Mouse (Mus musculus) spleen, embryonic (tissue): Measurements from ENCODE around the gene Tln1.

Source experiments
- CTCF ChIA-PET: fragments of 350-600 bp; sonication (Branson Sonifier 250); formaldehyde crosslinking; loops from one replicate; lab custom pipeline; 2022; lab: Charles Lee

Gene Tln1

DNA sequence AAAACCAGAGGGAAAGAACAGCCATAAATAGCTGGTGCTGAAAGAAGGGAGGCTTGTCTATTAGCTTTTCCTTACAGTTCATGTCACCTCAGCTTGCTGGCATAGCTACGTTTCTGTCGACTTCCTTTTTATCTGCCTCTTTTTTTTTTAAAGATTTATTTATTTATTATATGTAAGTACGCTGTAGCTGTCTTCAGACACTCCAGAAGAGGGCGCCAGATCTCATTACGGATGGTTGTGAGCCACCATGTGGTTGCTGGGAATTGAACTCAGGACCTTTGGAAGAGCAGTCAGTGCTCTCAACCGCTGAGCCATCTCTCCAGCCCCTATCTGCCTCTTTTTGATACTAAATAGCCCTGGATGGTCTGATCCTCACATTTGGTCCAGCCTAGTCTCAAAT lies 10.6 kb downstream of the Tln1 start:
- CTCF ChIA-PET: interaction anchor here (1.7 kb wide), 1 partner anchor 11 kb away, joined by 5 read pairs; the partner anchor contains the start of genes Creb3 and Tln1

GRCm38 (mm10) chr4:43549055-43549454 lies 13.4 kb downstream of the Tln1 start:
- CTCF ChIA-PET: no interaction called here

- CTCF ChIA-PET: interaction anchor here (0.6 kb wide), 1 partner anchor 14 kb away, joined by 4 read pairs; no protein-coding TSS in a partner anchor
These were observed 15.3 kb downstream of the Tln1 start for GRCm38 (mm10) chr4:43547160-43547559.

DNA sequence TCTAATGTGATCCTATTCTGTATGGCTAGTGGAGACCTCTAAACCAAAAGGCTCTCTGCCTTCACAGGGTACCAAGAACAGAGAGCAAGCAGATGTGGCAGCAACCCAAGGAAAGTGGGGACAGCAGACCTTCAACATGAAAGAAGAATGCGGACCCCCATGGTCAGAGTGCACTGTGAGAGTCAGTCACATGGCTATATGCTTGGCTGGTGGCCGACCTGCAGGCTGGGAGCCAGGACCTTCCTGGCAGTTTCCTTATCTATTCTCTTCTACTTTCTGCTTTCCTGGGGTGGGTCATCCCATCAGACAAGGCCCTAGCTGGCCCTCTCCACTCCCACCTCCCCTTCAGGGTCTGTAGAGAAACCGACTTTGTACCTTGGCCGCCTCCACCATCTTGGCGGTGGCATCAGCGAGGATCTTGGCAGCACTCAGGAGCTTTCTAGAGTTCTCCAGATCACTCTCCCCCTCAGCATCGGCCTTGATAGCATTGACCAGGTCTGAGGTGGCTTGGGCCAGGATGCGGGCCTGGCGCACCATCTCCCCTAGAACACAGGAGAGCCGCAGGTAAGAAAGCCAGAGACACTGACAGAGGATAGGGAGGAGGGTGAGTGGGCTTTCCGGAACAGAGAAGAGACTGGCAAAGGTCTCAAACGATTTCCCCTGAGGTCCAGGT lies 16.0 kb downstream of the Tln1 start:
- CTCF ChIA-PET: interaction anchor here (0.6 kb wide), 1 partner anchor 15 kb away, joined by 4 read pairs; no protein-coding TSS in a partner anchor

- CTCF ChIA-PET: no interaction called here
These were observed 20.4 kb downstream of the Tln1 start for GRCm38 (mm10) chr4:43542044-43542443.

DNA sequence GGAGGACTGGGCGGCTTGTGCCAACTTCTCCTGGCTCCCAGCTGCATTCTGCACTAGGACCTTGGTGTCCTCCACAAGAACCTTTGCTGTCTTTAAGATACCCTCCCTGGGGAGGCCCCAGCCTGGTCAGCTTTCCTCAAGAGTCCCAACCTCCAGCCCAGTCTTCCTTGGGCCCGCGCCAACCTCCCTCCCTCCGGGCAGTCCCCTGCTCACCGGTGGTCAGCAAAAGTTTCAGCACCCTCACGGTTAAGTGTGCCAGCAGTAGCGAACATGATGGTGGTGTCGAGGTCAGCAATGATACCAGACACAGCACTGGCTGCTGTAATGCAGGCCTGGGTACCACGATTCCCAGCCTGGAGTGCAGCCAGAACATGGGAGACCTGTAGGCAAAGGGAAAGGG lies 26.5 kb downstream of the Tln1 start:
- CTCF ChIA-PET: interaction anchor here (0.6 kb wide), 1 partner anchor 16 kb away, joined by 3 read pairs; no protein-coding TSS in a partner anchor

- CTCF ChIA-PET: no interaction called here
These were observed 26.9 kb downstream of the Tln1 start for GRCm38 (mm10) chr4:43535628-43536027.

- CTCF ChIA-PET: no interaction called here
These were observed 29.2 kb downstream of the Tln1 start for GRCm38 (mm10) chr4:43533270-43533669.

- CTCF ChIA-PET: interaction anchor here (1.2 to 1.4 kb wide), 2 partner anchors 98 to 99 kb away, joined by 3 read pairs; no protein-coding TSS in a partner anchor
These were observed 31.9 kb downstream of the Tln1 start for GRCm38 (mm10) chr4:43530581-43530980.

DNA sequence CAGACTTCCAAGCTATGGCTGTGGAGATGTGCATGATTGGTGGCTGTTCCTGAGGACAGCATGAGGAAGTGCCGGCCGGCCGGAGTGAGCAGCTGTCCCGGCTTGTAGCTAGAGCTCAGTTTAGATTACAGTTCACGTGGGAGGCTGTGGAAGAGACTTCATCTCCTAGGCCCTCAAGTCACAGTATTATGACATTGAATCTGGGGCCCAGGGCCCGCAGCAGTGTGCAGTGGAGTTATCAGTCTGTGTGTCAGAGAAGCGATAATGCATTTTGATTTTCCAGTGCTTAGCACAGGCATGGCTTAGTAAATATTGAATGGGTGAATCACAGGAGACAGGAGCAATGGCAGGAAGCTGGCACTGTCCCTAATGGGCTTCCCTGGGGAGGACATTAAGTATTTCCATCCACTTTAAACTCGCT lies 32.4 kb downstream of the Tln1 start:
- CTCF ChIA-PET: interaction anchor here (0.6 to 1.4 kb wide), 3 partner anchors 97 to 141 kb away, joined by 3 read pairs; no protein-coding TSS in a partner anchor

DNA sequence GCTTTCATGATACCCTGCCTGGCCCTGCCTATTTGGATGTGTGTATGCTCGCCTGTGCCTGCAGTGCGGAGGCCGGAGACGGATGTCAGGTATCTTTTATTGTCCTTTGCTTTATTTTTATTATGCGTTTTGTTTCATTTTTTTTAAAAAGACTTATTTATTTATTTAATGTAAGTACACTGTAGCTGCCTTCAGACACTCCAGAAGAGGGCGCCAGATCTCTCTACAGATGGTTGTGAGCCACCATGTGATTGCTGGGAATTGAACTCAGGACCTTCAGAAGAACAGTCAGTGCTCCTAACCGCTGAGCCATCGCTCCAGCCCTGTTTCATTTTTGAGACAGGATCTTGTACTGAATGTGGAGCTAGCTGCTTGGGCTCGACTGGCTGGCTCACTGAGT lies 34.0 kb downstream of the Tln1 start:
- CTCF ChIA-PET: interaction anchor here (0.5 kb wide), 1 partner anchor 37 kb away, joined by 5 read pairs; no protein-coding TSS in a partner anchor

GRCm38 (mm10) chr4:43527880-43528279 lies 34.6 kb downstream of the Tln1 start:
- CTCF ChIA-PET: no interaction called here

GRCm38 (mm10) chr4:43519956-43520355 lies 42.5 kb downstream of the Tln1 start:
- CTCF ChIA-PET: interaction anchor here (0.6 to 1.4 kb wide), 2 partner anchors 16 to 22 kb away, joined by 3 to 4 read pairs; no protein-coding TSS in a partner anchor

GRCm38 (mm10) chr4:43519551-43519950 lies 42.9 kb downstream of the Tln1 start:
- CTCF ChIA-PET: interaction anchor here (0.6 to 1.4 kb wide), 2 partner anchors 17 to 21 kb away, joined by 3 to 4 read pairs; no protein-coding TSS in a partner anchor

DNA sequence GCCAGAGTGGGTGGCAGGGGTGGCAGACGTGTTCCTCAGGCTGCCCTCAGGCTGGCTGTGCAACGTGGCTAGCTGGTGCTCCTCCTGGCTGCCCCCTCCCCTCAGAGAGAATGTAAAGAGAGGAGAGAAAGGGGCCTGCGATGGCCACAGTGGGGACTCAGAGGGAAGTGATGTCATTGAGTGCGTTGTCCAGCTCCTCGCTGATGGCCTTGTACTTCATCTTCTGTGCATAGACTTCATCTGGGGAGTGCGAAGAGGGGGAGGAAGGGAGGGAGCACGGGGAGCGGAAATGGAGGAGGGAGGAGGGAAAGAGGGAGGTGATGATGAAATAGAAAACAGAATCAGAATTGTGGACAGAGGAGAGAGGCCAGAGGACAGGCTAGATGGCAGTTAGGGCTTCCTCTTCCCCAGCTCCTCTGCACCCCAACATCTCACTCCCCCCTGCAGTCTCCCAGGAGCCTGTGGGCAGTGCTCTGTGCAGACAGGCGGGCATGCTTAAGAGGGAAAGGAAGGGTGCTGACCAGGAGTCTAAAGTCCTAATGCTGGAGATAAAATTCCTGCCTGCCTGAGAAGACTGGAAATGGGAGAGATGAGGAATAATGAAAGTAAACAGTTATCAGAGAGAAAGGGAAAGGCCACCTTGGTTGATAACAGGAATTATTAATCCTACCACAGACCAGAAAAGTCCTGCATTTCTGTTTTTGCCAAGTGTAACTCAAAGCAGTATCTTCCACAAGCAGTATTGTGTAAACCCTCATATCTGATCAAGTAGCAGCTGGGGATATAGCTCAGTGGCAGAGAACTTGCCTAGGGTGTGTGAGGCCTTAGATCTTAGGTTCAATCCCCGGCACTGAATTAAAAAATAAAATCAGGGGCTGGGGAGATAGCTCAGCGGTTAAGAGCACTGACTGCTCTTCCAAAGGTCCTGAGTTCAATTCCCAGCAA lies 46.5 kb downstream of the Tln1 start:
- CTCF ChIA-PET: no interaction called here

DNA sequence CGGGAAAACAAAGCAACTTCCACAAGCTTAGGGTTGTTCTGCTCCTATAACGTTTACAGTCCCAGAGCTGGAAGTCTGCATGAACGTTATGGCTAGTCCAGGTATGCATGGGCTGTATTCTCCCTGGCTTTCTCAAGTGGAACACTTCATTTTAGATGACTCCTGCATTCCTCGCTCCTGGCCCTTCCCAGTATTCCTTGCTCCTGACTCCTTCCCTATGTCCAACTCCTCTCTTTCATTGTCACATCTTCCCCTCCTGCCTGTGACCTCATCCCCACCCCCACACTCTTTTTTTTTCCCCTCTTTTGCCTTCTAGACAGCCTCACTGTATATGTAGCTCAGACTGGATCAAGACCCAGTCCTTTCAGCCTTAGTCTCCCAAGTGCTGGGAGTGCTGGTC lies 48.7 kb downstream of the Tln1 start:
- CTCF ChIA-PET: no interaction called here

DNA sequence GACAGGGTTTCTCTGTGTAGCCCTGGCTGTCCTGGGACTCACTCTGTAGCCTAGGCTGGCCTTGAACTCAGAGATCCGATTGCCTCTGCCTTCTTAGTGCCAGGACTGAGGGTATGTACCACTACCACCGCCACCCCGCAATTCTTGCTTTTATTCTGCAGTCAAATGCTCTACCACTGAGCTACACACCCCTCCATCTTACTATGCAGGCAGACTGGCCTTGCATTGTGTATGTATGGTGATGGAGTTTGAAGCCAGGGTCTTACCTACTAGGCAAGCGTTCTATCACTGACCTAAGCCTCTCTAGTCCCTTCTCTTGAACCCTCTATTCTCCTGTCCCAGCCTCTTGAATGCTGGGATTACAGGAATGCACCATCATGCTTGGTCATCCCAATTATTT lies 49.2 kb downstream of the Tln1 start:
- CTCF ChIA-PET: no interaction called here

DNA sequence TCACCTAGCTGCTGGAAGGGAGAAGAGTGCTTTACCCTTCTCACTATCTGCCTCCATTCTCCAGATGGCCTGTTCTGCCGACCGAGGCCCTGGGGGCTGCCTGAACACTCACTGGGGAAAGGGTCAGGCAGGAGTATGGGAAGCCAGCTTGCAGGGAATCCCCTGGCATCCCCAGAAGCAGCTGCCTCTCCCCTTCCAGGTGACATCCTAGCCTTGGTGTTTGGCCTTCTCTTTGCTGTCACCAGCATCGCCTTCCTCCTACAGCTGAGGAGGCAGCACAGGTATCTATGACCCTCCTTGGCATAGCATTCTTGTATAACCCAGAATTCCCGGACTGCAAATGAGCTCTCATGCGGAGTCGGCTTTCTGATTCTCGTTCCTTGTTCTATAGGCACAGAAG lies 49.8 kb downstream of the Tln1 start:
- CTCF ChIA-PET: no interaction called here

- CTCF ChIA-PET: interaction anchor here (0.6 kb wide), 2 partner anchors 47 to 125 kb away, joined by 3 to 6 read pairs; no protein-coding TSS in a partner anchor
These were observed 50.6 kb downstream of the Tln1 start for GRCm38 (mm10) chr4:43511675-43512454.

GRCm38 (mm10) chr4:43509109-43509508 lies 53.4 kb downstream of the Tln1 start:
- CTCF ChIA-PET: no interaction called here

DNA sequence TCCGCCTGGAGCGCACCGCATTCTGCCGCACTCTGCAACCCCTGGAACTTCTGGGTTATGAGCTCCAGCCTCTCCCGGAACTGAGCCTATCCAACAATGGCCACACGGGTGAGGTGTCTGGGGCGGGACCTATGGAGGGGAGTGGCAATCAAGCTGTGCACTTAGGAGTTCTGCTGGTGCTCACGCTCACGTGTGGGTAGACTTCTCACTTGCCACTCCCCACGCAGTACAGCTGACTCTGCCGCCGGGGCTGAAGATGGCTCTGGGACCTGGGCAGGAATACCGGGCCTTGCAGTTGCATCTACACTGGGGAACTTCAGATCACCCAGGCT lies 53.9 kb downstream of the Tln1 start:
- CTCF ChIA-PET: no interaction called here
